Mouse (Mus musculus) hindbrain, postnatal 0 days (tissue): Measurements from ENCODE around the gene Trim2. TPM values are rescaled to one million over a fixed set of nuclear protein-coding genes. Genes with fewer than 3 reads are reported as not detected.

Experiments
- ATAC-seq: fragments of 200-750 bp; cut with Nextera tagmentation; 2 replicates; pipeline ENCODE4 v1.8.0; 2017; ENCODE audit warnings: mild to moderate bottlenecking, moderate TSS enrichment, moderate library complexity
- DNase-seq: peaks from one replicate; pipeline ENCODE4 v3.0.0-alpha.2; 2015; ENCODE audit warnings: low spot score
- H3K27ac ChIP-seq: fragments of 300-500 bp; sonication (generic); 2 replicates; pipeline ENCODE4 v1.5.1; 2014; ENCODE audit warnings: mild to moderate bottlenecking
- H3K27me3 ChIP-seq: fragments of 300-500 bp; sonication (generic); 2 replicates; pipeline ENCODE4 v1.6.1; 2014; ENCODE audit warnings: low read length, mixed read lengths; ENCODE audit not compliant: insufficient read depth
- H3K36me3 ChIP-seq: fragments of 300-500 bp; sonication (generic); 2 replicates; pipeline ENCODE4 v1.6.1; 2014; ENCODE audit warnings: low read length, mixed read lengths; ENCODE audit not compliant: insufficient read depth
- H3K4me1 ChIP-seq: fragments of 300-500 bp; sonication (generic); 2 replicates; pipeline ENCODE4 v1.6.1; 2014; ENCODE audit warnings: antibody characterized with exemption, low read length, mixed read lengths; ENCODE audit not compliant: insufficient read depth
- H3K4me2 ChIP-seq: fragments of 300-500 bp; sonication (generic); 2 replicates; pipeline ENCODE4 v1.6.1; 2014; ENCODE audit warnings: low read depth, mild to moderate bottlenecking, low read length, moderate library complexity, mixed read lengths
- H3K4me3 ChIP-seq: fragments of 300-500 bp; sonication (generic); 2 replicates; pipeline ENCODE4 v1.5.1; 2014; ENCODE audit warnings: low read length
- H3K9ac ChIP-seq: fragments of 300-500 bp; sonication (generic); replicated peaks from 2 replicates; pipeline ENCODE4 v1.6.1; 2014; ENCODE audit warnings: mild to moderate bottlenecking, low read length, moderate library complexity, mixed read lengths
- H3K9me3 ChIP-seq: fragments of 300-500 bp; sonication (generic); 2 replicates; pipeline ENCODE4 v1.6.1; 2016; ENCODE audit warnings: low read length, mixed read lengths
- CTCF ChIP-seq: IDR thresholded peaks from 2 replicates; pipeline ENCODE4 v1.5.1; 2016; ENCODE audit warnings: antibody characterized with exemption, control low read depth, low read depth
- WGBS: fragments of 180-500 bp; shearing (Covaris S2); extraction: QIAGEN DNeasy Blood & Tissue Kit; methylation state at CpG from one replicate; pipeline ENCODE4 v1.1.7; 2014; 5-methylcytosine and 5-hydroxymethylcytosine counted together
- polyA plus RNA-seq: library from polyadenylated mRNA; unstranded; fragments of >200 nt; fragmentation: Nextera tagmentation; extraction: Ambion mirVana; gene quantifications from 2 replicates; pipeline ENCODE4 v1.2.1, GENCODE M21; 2015
- total RNA-seq: library from RNA; depleted of rRNA; stranded (reverse); fragments of >200 nt; gene quantifications from 2 replicates; pipeline ENCODE4 v1.2.3, GENCODE M21; 2014

Trim2 gene
- total and polyA plus RNA-seq, 2 experiments from 2014 or later, result 130 to 236 TPM

DNA sequence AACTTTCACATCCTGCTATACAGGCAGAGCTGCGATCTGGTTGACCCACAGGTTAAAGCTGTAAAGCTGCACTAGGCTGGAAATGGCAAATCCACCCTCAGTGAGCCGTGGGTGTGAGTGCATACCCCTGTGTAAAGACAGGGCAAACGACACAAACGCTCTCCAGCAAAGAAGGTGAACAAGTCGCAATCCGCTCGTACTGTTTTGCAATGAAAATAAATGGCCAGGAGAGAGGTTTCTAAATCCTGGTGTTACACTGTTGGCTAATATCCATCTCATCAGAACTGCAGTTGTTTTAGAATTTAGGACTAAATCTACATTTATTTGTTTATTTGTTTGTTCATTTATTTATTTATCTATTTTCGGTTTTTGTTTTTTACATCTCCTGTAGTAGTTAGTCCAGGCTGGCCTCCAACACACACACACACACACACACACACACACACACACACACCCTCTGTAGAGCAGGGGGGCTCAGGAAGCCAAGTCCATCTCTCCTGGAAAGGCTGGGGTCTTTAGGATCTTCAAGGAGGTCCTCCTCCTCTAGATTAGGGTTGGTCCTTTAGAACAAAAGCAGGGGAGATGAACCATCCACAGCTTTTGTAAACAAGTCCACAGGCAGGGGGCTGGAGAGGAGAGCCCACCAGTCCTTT is 28.9 kb upstream of the Trim2 start:
- ATAC-seq (no peak), DNase-seq (no peak)
- Histone ChIP-seq H3K9me3 (no peaks in the 10 kb centered on the region), H3K4me2 (peak overlapping the region; percentile 58), H3K36me3 (no peaks in the 10 kb centered on the region), H3K4me1 (no peaks in the 10 kb centered on the region; the same call in 1 of the 2 replicates), H3K9ac (no peak overlapping the region), H3K4me3 (no peak overlapping the region), H3K27ac (no peak overlapping the region), H3K27me3 (no peaks in the 10 kb centered on the region)
- 36% methylated on average over 8 of the region's 8 CpGs for WGBS
- no peak for TF ChIP-seq CTCF

GRCm38 (mm10) chr3:84334771-84335420 is 28.2 kb upstream of the Trim2 start:
- DNase-seq, result peak; percentile 27
- Histone ChIP-seq H3K9me3 (no peaks in the 10 kb centered on the region), H3K36me3 (no peaks in the 10 kb centered on the region), H3K27me3 (no peaks in the 10 kb centered on the region), H3K4me1 (no peaks in the 10 kb centered on the region; the same call in 1 of the 2 replicates), H3K4me2 (peak overlapping the region; percentile 58), H3K27ac (no peak overlapping the region), H3K9ac (0 out of 2 replicates have a peak overlapping the region, but pooled peaks have one; percentile 3), H3K4me3 (peak overlapping the region; percentile 28)
- no peak for TF ChIP-seq CTCF
- no peak for ATAC-seq
- WGBS, result 6% methylated on average over 20 of the region's 20 CpGs

DNA sequence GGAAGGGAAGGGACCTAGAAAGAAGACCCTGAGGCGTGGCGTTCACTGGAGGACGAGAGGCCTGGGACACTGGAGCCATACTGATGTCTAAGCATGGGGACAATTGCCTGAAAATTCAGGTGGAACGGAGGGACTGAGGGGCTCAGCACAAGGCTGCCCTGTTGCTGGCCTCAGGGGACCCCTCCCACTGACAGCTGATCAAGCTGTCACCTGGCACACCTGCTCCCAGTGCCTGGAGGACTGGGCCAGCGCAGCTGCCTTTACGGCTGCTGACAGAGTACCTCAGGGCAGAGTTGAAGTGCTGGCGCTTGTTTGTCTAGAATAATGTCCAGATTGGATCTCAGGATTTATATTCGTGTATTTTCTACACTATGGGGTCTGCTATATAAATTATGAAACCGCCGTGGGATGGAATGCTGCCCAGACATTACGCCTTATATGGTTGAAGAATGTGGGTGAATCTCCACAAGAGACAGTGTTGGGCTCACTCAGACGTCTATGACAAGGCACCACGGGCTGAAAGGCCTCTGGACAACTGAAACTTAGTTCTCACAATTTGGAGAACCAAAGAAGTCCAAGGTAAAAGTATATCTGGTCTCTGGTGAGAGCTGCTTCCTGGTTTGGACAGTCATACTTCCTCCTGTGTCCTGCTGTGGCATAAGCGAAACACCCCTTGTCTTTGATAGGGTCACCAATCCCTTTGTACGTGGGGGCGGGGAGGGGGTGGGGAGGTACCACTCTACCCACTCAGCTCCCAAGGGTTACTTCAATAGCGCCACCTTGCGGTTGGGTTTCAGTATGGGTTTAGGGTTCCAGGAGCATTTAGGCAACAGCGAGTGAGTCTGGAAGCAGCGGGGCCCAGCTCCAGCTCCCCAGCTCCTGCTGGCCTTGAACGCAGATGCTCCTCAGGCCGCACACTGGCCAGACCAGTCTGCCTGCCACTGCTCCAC is 27.0 kb upstream of the Trim2 start:
- DNase-seq (peak; percentile 43), ATAC-seq (peak; percentile 33)
- no peaks in the 10 kb centered on the region for H3K36me3 ChIP-seq
- no peak overlapping the region for H3K4me2 ChIP-seq
- no peak overlapping the region for H3K4me3 ChIP-seq
- WGBS, result 47% methylated on average over 22 of the region's 22 CpGs
- H3K4me1 ChIP-seq, result no peaks in the 10 kb centered on the region; the same call in 1 of the 2 replicates
- H3K27ac ChIP-seq, result no peak overlapping the region
- H3K27me3 ChIP-seq, result no peaks in the 10 kb centered on the region
- peak; percentile 61 for TF ChIP-seq CTCF
- no peak overlapping the region for H3K9ac ChIP-seq
- no peaks in the 10 kb centered on the region for H3K9me3 ChIP-seq

GRCm38 (mm10) chr3:84330210-84330609 is 23.5 kb upstream of the Trim2 start:
- no peaks in the 10 kb centered on the region; the same call in 1 of the 2 replicates for H3K4me1 ChIP-seq
- 73% methylated on average over 2 of the region's 2 CpGs for WGBS
- no peak overlapping the region for H3K9ac ChIP-seq
- no peaks in the 10 kb centered on the region for H3K27me3 ChIP-seq
- TF ChIP-seq CTCF, result no peak
- no peak for ATAC-seq
- no peak overlapping the region for H3K4me3 ChIP-seq
- no peaks in the 10 kb centered on the region for H3K36me3 ChIP-seq
- no peak overlapping the region for H3K4me2 ChIP-seq
- H3K27ac ChIP-seq, result no peak overlapping the region
- H3K9me3 ChIP-seq, result no peaks in the 10 kb centered on the region
- DNase-seq, result no peak

GRCm38 (mm10) chr3:84324967-84325441 is 18.3 kb upstream of the Trim2 start:
- no peaks in the 10 kb centered on the region for H3K36me3 ChIP-seq
- H3K4me2 ChIP-seq, result no peak overlapping the region
- no peak overlapping the region for H3K27ac ChIP-seq
- no peak overlapping the region for H3K4me3 ChIP-seq
- DNase-seq, result no peak
- WGBS, result 86% methylated on average over 12 of the region's 12 CpGs
- no peak for ATAC-seq
- no peaks in the 10 kb centered on the region for H3K9me3 ChIP-seq
- no peaks in the 10 kb centered on the region for H3K27me3 ChIP-seq
- no peak for TF ChIP-seq CTCF
- H3K4me1 ChIP-seq, result no peaks in the 10 kb centered on the region
- no peak overlapping the region for H3K9ac ChIP-seq

DNA sequence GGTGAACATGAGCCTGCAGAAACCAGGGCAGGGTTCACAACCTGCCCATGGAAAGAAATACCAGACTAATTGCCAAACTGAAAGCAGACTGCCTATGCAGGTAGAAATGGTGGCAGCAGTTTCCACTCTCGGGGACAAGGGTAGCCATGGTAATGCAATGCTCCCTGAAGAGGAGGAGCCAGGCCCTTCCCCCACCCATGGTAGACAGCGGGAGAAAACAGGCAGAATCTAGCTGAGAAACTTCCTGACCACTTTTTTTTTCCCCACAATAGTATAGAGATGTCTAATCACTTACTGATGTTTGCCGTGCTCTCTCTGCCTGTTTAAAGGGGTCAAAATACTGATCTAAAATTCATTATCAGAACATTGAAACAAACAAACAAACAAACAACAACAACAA is 17.8 kb upstream of the Trim2 start:
- WGBS, result 20% methylated on average over 3 of the region's 3 CpGs
- DNase-seq (no peak), ATAC-seq (no peak)
- Histone ChIP-seq H3K4me1 (no peaks in the 10 kb centered on the region), H3K27me3 (no peaks in the 10 kb centered on the region), H3K9me3 (no peaks in the 10 kb centered on the region), H3K4me3 (no peak overlapping the region), H3K36me3 (no peaks in the 10 kb centered on the region), H3K9ac (no peak overlapping the region), H3K27ac (no peak overlapping the region), H3K4me2 (no peak overlapping the region)
- no peak for TF ChIP-seq CTCF
